Mouse (Mus musculus): ENCODE measurements around the gene Med7. TPM values are rescaled to one million over a fixed set of nuclear protein-coding genes. Genes with fewer than 3 reads are reported as not detected.

Gene Med7
- polyA plus RNA-seq, 1 experiment from 2014 or later, result 66.6 TPM

GRCm38 (mm10) chr11:46454453-46455045, 17.8 kb downstream of the Med7 start, which contains the start of gene Havcr2:
Havcr2 (plus strand) TSS chr11:46454935.
- H3K9me3 ChIP-seq (ENCODE audit: control insufficient read depth, low read length), result no peaks in the 10 kb centered on the region
- DNase-seq (ENCODE audit: low spot score), result no peak
- no peaks in the 10 kb centered on the region for H3K36me3 ChIP-seq (ENCODE audit: control insufficient read depth, insufficient read depth, low read length)
- 76% methylated on average over 6 of the region's 6 CpGs for WGBS
- no peaks in the 10 kb centered on the region for H3K27me3 ChIP-seq (replicated peaks; ENCODE audit: control insufficient read depth, insufficient read depth, low read length)
- H3K4me1 ChIP-seq (replicated peaks; ENCODE audit: control insufficient read depth, insufficient read depth, low read length), result no peaks in the 10 kb centered on the region
- no peak for ATAC-seq (replicated peaks; ENCODE audit: low FRiP score, low TSS enrichment, low read depth)
- H3K27ac ChIP-seq (ENCODE audit: low read depth), result no peak within 1 kb of the TSS
- H3K9ac ChIP-seq (ENCODE audit: low read length), result no peak within 1 kb of the TSS
- H3K4me2 ChIP-seq (ENCODE audit: low read length), result no peak within 1 kb of the TSS
- H3K4me3 ChIP-seq (ENCODE audit: low read depth, low read length), result no peak within 1 kb of the TSS

- H3K36me3 ChIP-seq (ENCODE audit: control insufficient read depth, insufficient read depth, low read length), result no peaks in the 10 kb centered on the region
- H3K4me1 ChIP-seq (replicated peaks; ENCODE audit: control insufficient read depth, insufficient read depth, low read length), result no peaks in the 10 kb centered on the region
- WGBS, result 75% methylated on average over 3 of the region's 3 CpGs
- H3K27me3 ChIP-seq (replicated peaks; ENCODE audit: control insufficient read depth, insufficient read depth, low read length), result no peaks in the 10 kb centered on the region
- ATAC-seq (replicated peaks; ENCODE audit: low FRiP score, low TSS enrichment, low read depth) (no peak), DNase-seq (ENCODE audit: low spot score) (no peak)
- no peak overlapping the region for H3K4me3 ChIP-seq (ENCODE audit: low read depth, low read length)
- H3K9ac ChIP-seq (ENCODE audit: low read length), result no peak overlapping the region
- H3K9me3 ChIP-seq (ENCODE audit: control insufficient read depth, low read length), result no peaks in the 10 kb centered on the region
- no peak overlapping the region for H3K4me2 ChIP-seq (ENCODE audit: low read length)
- no peak overlapping the region for H3K27ac ChIP-seq (ENCODE audit: low read depth)
Measured at GRCm38 (mm10) chr11:46459960-46460359, 23.2 kb downstream of the Med7 start.

GRCm38 (mm10) chr11:46461362-46461761, 24.6 kb downstream of the Med7 start:
- H3K4me1 ChIP-seq (replicated peaks; ENCODE audit: control insufficient read depth, insufficient read depth, low read length), result no peaks in the 10 kb centered on the region
- no peaks in the 10 kb centered on the region for H3K36me3 ChIP-seq (ENCODE audit: control insufficient read depth, insufficient read depth, low read length)
- DNase-seq (ENCODE audit: low spot score), result no peak
- no peak overlapping the region for H3K27ac ChIP-seq (ENCODE audit: low read depth)
- H3K9ac ChIP-seq (ENCODE audit: low read length), result no peak overlapping the region
- 67% methylated on average over 5 of the region's 5 CpGs for WGBS
- no peaks in the 10 kb centered on the region for H3K27me3 ChIP-seq (replicated peaks; ENCODE audit: control insufficient read depth, insufficient read depth, low read length)
- no peak for ATAC-seq (replicated peaks; ENCODE audit: low FRiP score, low TSS enrichment, low read depth)
- H3K4me3 ChIP-seq (ENCODE audit: low read depth, low read length), result no peak overlapping the region
- H3K4me2 ChIP-seq (ENCODE audit: low read length), result no peak overlapping the region
- no peaks in the 10 kb centered on the region for H3K9me3 ChIP-seq (ENCODE audit: control insufficient read depth, low read length)

GRCm38 (mm10) chr11:46461931-46462330, 25.2 kb downstream of the Med7 start:
- Histone ChIP-seq H3K4me1 (replicated peaks; ENCODE audit: control insufficient read depth, insufficient read depth, low read length) (no peaks in the 10 kb centered on the region), H3K4me2 (ENCODE audit: low read length) (no peak overlapping the region), H3K27me3 (replicated peaks; ENCODE audit: control insufficient read depth, insufficient read depth, low read length) (no peaks in the 10 kb centered on the region), H3K36me3 (ENCODE audit: control insufficient read depth, insufficient read depth, low read length) (no peaks in the 10 kb centered on the region), H3K27ac (ENCODE audit: low read depth) (no peak overlapping the region), H3K4me3 (ENCODE audit: low read depth, low read length) (no peak overlapping the region), H3K9me3 (ENCODE audit: control insufficient read depth, low read length) (no peaks in the 10 kb centered on the region), H3K9ac (ENCODE audit: low read length) (no peak overlapping the region)
- ATAC-seq (replicated peaks; ENCODE audit: low FRiP score, low TSS enrichment, low read depth), result no peak
- WGBS, result 60% methylated on average over 5 of the region's 5 CpGs
- no peak for DNase-seq (ENCODE audit: low spot score)

- Histone ChIP-seq H3K4me2 (ENCODE audit: low read length) (no peak overlapping the region), H3K27ac (ENCODE audit: low read depth) (no peak overlapping the region), H3K36me3 (ENCODE audit: control insufficient read depth, insufficient read depth, low read length) (no peaks in the 10 kb centered on the region), H3K4me1 (replicated peaks; ENCODE audit: control insufficient read depth, insufficient read depth, low read length) (no peaks in the 10 kb centered on the region), H3K27me3 (replicated peaks; ENCODE audit: control insufficient read depth, insufficient read depth, low read length) (no peaks in the 10 kb centered on the region), H3K4me3 (ENCODE audit: low read depth, low read length) (no peak overlapping the region), H3K9me3 (ENCODE audit: control insufficient read depth, low read length) (no peaks in the 10 kb centered on the region), H3K9ac (ENCODE audit: low read length) (no peak overlapping the region)
- DNase-seq (ENCODE audit: low spot score), result no peak
- ATAC-seq (replicated peaks; ENCODE audit: low FRiP score, low TSS enrichment, low read depth), result no peak
- 93% methylated on average over 2 of the region's 2 CpGs for WGBS
Measured at GRCm38 (mm10) chr11:46466878-46467277, 30.2 kb downstream of the Med7 start.

GRCm38 (mm10) chr11:46474220-46474619, 37.5 kb downstream of the Med7 start:
- no peak overlapping the region for H3K9ac ChIP-seq (ENCODE audit: low read length)
- H3K27ac ChIP-seq (ENCODE audit: low read depth), result no peak overlapping the region
- no peak overlapping the region for H3K4me3 ChIP-seq (ENCODE audit: low read depth, low read length)
- DNase-seq (ENCODE audit: low spot score), result no peak
- no peak for ATAC-seq (replicated peaks; ENCODE audit: low FRiP score, low TSS enrichment, low read depth)
- WGBS, result 90% methylated on average over 4 of the region's 4 CpGs
- no peaks in the 10 kb centered on the region for H3K9me3 ChIP-seq (ENCODE audit: control insufficient read depth, low read length)
- no peaks in the 10 kb centered on the region for H3K27me3 ChIP-seq (replicated peaks; ENCODE audit: control insufficient read depth, insufficient read depth, low read length)
- no peak overlapping the region for H3K4me2 ChIP-seq (ENCODE audit: low read length)
- no peaks in the 10 kb centered on the region for H3K4me1 ChIP-seq (replicated peaks; ENCODE audit: control insufficient read depth, insufficient read depth, low read length)
- no peaks in the 10 kb centered on the region for H3K36me3 ChIP-seq (ENCODE audit: control insufficient read depth, insufficient read depth, low read length)

GRCm38 (mm10) chr11:46479311-46479710, 42.6 kb downstream of the Med7 start:
- no peaks in the 10 kb centered on the region for H3K27me3 ChIP-seq (replicated peaks; ENCODE audit: control insufficient read depth, insufficient read depth, low read length)
- H3K36me3 ChIP-seq (ENCODE audit: control insufficient read depth, insufficient read depth, low read length), result no peaks in the 10 kb centered on the region
- no peak overlapping the region for H3K9ac ChIP-seq (ENCODE audit: low read length)
- no peaks in the 10 kb centered on the region for H3K4me1 ChIP-seq (replicated peaks; ENCODE audit: control insufficient read depth, insufficient read depth, low read length)
- H3K4me3 ChIP-seq (ENCODE audit: low read depth, low read length), result no peak overlapping the region
- H3K9me3 ChIP-seq (ENCODE audit: control insufficient read depth, low read length), result no peaks in the 10 kb centered on the region
- 86% methylated on average over 9 of the region's 9 CpGs for WGBS
- no peak for DNase-seq (ENCODE audit: low spot score)
- H3K4me2 ChIP-seq (ENCODE audit: low read length), result no peak overlapping the region
- ATAC-seq (replicated peaks; ENCODE audit: low FRiP score, low TSS enrichment, low read depth), result no peak
- H3K27ac ChIP-seq (ENCODE audit: low read depth), result no peak overlapping the region

- Histone ChIP-seq H3K27ac (ENCODE audit: low read depth) (no peak overlapping the region), H3K9me3 (ENCODE audit: control insufficient read depth, low read length) (no peaks in the 10 kb centered on the region), H3K4me3 (ENCODE audit: low read depth, low read length) (no peak overlapping the region), H3K9ac (ENCODE audit: low read length) (no peak overlapping the region), H3K4me1 (replicated peaks; ENCODE audit: control insufficient read depth, insufficient read depth, low read length) (no peaks in the 10 kb centered on the region), H3K36me3 (ENCODE audit: control insufficient read depth, insufficient read depth, low read length) (no peaks in the 10 kb centered on the region), H3K27me3 (replicated peaks; ENCODE audit: control insufficient read depth, insufficient read depth, low read length) (no peaks in the 10 kb centered on the region), H3K4me2 (ENCODE audit: low read length) (no peak overlapping the region)
- no peak for DNase-seq (ENCODE audit: low spot score)
- no peak for ATAC-seq (replicated peaks; ENCODE audit: low FRiP score, low TSS enrichment, low read depth)
- WGBS, result 76% methylated on average over 7 of the region's 7 CpGs
Measured at GRCm38 (mm10) chr11:46480517-46480916, 43.8 kb downstream of the Med7 start.

- Histone ChIP-seq H3K36me3 (ENCODE audit: control insufficient read depth, insufficient read depth, low read length) (no peaks in the 10 kb centered on the region), H3K4me2 (ENCODE audit: low read length) (no peak overlapping the region), H3K4me3 (ENCODE audit: low read depth, low read length) (no peak overlapping the region), H3K27me3 (replicated peaks; ENCODE audit: control insufficient read depth, insufficient read depth, low read length) (no peaks in the 10 kb centered on the region), H3K9me3 (ENCODE audit: control insufficient read depth, low read length) (no peaks in the 10 kb centered on the region), H3K9ac (ENCODE audit: low read length) (no peak overlapping the region), H3K27ac (ENCODE audit: low read depth) (no peak overlapping the region), H3K4me1 (replicated peaks; ENCODE audit: control insufficient read depth, insufficient read depth, low read length) (no peaks in the 10 kb centered on the region)
- DNase-seq (ENCODE audit: low spot score) (no peak), ATAC-seq (replicated peaks; ENCODE audit: low FRiP score, low TSS enrichment, low read depth) (no peak)
- 31% methylated on average over 1 of the region's 1 CpGs for WGBS
Measured at GRCm38 (mm10) chr11:46488231-46488630, 51.5 kb downstream of the Med7 start.

Data from intestine, embryonic 14.5 days (tissue).